Mouse (Mus musculus): ENCODE measurements at regions not wholly inside any gene's neighbourhood (a gene's known extent, or its start where the extent isn't known, plus 50 kb on each side); places are given as distances from the start of the nearest gene placed in this dataset.

DNA sequence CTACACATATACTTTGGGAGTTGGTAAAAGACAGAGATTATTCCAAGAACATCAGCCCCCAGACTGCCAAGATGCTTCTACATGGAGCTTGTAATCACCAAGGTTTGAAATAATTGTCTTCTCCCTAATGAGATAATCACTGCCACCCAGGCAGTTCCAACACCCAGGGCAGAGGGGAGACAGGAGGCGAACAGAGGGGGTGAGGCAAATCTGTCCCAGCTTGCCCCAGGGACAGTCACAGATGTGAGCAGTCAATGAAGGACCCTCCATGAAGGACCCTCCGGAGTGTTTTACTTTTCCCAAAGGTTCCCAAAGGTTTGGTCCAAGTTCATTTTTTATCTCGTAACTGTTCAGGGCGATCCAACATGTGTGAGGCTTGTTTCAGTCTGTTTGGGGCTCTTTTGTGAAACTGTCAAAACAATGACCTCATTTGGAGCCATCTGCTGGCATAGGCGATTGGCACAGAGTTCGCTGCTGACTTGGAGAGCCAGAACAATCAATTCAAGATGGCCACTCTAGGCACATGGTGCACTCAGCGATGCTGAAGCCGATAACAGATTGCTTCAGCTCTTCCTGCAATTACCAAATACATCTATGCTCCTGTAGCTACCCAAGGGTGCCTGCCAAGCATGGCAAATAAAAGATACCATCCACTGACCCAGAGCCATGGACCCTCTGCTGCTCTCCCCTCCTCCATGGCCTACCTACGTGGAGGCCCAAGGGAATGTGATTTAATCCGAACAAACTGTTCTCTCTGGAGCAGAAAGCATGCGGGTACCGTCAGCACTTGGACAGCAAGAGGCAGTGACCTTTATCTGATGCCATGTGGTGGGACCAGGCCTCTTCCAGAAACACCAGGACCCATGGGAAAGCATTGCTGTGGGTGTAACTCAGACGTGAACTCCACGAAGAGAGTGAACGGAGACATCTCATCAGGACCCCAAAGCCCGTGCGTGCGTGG is 326.9 kb downstream of the Wdr11 start:
- no peak for DNase-seq (ENCODE audit: low spot score)

DNA sequence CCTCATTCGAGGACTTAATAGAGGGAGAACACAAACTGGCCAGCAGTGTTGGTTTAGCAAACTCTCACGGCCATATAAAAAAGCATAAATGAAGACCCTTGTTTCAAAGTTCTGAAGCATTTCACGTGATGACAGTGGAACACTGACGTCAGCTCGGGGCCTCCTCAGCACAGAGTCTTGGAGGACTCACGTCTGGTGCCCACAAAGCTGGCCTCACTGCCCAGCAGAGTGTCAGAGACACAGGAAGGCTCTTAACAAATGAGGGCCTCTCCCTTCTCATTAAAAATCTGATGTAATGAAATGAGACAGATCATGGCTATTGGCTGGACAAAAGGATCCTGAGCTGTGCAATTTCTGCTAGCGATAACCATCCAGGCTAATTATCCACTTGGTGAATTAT is 330.6 kb downstream of the Wdr11 start:
- no peak for DNase-seq (ENCODE audit: low spot score)

DNA sequence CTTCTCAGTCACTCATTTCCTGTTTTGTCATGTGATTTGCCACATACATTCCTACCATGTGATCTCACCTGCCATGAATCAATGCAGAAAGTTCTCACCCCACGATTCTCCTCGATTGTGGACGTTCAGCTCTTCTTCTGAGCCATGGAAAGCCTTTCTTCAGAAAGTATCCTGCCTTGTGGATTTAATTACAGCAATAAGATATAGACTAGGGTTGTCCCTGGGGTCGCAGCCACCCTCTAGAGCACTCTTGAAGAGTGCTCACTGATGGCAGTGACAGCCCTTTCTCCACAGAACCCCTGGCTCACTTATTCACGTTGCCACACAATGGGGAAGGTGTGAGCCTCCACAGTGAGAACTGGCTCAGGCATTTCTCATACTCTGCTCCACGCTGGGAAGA is 345.1 kb downstream of the Wdr11 start:
- no peak for DNase-seq (ENCODE audit: low spot score)

- no peak for DNase-seq (ENCODE audit: low spot score)
Measured at GRCm38 (mm10) chr7:129937715-129938114, 346.1 kb downstream of the Wdr11 start.

GRCm38 (mm10) chr7:129938141-129938540 is 346.5 kb downstream of the Wdr11 start:
- no peak for DNase-seq (ENCODE audit: low spot score)

DNA sequence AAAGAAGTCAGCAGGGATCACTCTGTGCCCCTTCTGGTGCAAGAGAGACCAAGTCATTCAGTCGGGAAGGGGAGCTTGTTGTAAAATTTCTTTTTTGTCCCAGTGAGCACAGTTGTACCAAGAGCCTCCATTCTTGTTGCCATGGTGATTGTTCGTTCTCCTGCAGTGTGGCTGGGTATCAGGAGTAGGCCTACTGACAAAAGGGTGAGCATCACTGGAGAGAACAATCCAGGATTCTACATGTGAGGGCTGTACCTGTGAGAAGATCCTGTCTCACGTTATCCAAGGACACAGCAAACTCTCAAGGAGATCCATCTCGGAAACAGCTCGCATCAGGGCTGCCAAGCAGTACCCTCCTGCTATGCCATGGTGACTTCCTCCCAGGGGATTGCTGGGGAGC is 347.6 kb downstream of the Wdr11 start:
- no peak for DNase-seq (ENCODE audit: low spot score)

GRCm38 (mm10) chr7:129941311-129942029 is 349.8 kb downstream of the Wdr11 start:
- DNase-seq (ENCODE audit: low spot score) = no peak

- no peak for DNase-seq (ENCODE audit: low spot score)
Measured at GRCm38 (mm10) chr7:129948613-129949110, 357.0 kb downstream of the Wdr11 start.

DNA sequence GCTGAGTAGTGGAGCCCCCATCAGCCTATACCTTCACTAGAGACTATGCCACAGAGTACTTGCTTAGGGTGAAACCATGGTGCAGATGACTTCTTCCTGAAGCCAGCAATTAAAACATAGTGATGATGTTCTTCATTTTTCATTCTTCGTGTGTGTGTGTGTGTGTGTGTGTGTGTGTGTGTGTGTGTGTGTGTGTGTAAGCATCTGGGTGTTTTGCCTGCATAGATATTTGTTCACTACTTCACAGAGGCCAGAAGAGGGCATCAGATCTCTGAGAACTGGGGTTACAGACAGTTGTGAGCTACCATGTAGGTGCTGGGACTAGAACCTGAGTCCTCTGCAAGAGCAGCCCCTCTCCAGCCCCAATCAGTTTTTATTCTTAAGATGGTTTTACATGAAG is 358.8 kb downstream of the Wdr11 start:
- no peak for DNase-seq (ENCODE audit: low spot score)

- DNase-seq (ENCODE audit: low spot score) = no peak
Measured at GRCm38 (mm10) chr7:129958379-129958778, 366.7 kb downstream of the Wdr11 start.

GRCm38 (mm10) chr7:129962575-129962974 is 370.9 kb downstream of the Wdr11 start:
- no peak for DNase-seq (ENCODE audit: low spot score)

DNA sequence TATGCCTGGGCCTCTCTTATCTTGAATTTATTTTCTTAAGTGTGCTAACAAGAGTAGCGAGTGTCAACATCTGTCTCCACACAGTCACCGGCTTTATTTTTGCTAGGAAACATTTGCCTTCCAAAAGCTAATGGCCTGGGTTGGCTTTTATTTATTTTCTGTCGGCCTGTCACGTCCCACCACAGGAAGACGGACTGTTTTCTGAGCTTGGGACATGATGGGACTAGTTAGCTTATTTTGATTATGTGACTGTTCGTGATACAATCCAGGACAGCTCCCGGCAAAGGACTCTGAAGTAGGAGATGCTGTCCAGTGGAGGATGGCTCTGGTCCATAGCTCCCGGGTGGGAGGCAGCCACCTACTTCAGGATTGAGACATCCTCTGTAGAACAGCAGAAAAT is 372.5 kb downstream of the Wdr11 start:
- DNase-seq (ENCODE audit: low spot score) = no peak

DNA sequence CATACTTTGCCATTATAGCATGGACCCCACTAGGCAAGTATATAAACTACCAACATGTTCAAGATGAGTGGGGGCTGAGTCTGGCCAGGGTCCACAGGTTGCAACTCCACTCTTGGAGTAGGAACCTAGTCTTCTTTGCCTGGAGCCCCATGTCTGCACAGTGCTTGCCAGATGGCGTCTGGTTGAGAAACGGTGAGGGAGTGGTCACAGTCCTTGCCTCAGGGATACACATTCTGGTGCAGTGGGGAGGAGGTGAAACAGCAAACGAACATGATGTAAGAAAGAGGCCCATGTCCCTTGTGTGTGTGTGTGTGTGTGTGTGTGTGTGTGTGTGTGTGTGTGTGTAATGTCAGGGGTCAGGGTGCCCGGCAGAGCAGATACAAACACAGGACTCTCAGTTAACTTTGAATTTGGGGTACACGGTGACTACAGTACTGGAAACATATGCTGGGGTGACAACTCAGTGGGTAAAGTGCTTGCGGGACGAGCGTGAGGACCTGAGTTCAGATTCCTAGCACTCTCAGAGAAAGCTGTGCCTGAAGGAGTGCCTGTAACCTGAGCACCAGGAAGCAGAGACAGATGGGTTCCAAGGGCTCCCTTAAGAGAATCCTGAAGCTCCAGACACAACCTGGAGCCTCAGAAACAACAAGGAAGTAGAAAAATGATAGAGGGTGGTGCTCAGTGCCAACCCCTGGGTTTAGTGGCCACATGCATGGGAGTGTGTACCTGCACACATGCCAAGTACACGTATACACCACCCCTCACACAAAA is 373.8 kb downstream of the Wdr11 start:
- no peak for DNase-seq (ENCODE audit: low spot score)

DNA sequence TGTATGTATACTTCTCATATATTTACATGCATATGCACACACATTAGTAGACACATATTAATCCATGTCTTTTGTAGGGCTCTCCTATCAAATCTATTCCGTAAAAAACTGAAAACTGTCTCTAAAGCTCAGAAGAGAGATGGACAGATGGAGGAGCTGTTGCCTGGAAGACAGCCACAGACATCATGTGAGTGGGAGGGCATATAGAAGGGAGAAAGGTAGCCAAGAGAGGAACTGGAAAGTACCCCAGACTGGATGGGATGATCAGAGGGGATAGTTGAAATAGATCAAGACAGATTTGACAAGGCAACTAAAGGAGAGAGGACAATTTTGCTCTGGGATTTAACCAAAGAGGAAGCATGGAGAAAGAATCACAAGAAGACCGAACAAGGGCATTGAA is 375.1 kb downstream of the Wdr11 start:
- DNase-seq (ENCODE audit: low spot score) = no peak

GRCm38 (mm10) chr7:129970201-129970600 is 378.5 kb downstream of the Wdr11 start:
- DNase-seq (ENCODE audit: low spot score) = no peak

DNA sequence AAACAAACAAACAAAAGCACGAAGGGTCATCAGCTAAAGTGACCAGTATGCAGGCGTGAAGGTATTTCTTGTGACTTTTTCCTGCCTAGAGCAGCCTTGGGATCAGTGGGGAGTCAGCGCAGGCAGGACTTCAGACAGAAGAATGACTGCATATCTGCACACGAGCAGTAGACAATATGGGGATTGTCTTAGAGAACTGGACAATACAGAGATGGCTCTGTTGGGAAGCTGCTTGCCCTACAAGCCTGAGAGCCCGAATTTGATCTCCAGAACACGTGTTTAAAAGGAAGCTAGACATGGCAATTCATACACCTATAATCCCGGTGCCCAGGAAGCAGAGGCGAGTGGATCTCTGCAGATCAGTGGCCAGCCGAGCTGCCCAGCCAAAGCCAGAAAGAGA is 382.5 kb downstream of the Wdr11 start:
- DNase-seq (ENCODE audit: low spot score) = no peak

DNA sequence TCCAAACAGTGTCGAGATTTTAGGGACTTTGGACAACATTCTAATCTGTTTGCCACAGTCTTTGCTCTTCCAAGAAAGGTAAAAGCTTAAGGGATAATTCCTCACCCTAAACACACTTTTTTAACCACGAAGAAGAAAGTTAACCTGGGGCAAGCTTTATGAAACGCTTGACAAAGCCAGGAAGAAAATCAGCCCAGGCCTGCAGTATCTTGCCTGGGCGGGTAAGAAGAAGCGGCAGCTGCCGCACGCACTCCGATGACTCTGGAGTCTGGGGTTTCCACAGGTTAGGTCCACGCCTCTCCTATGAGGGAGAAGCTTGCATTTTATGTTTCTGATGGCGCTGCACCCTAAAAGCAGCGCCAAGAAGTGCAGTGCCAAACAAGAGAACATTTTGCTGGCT is 383.2 kb downstream of the Wdr11 start:
- DNase-seq (ENCODE audit: low spot score) = no peak

GRCm38 (mm10) chr7:129975781-129976514 is 384.3 kb downstream of the Wdr11 start:
- DNase-seq (ENCODE audit: low spot score) = no peak

DNA sequence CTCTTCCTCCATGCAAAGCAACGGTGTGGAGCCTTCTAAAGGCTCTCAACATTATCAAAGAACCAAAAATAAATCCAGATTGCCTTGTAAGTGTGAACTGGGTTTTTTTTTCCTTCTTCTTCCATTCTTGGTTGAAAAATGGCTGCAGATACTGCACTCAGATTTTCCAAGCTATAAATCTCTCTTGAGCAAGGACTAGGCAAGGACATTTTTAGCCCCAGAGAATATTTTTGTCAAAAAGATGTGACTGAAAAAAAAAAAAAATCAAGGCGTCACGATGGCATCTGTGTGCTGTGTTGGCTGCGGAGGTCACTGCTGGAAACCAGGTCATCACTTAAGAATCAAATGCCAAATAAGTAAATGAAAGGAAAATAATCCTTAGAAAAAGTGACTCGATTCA is 386.9 kb downstream of the Wdr11 start:
- no peak for DNase-seq (ENCODE audit: low spot score)

DNA sequence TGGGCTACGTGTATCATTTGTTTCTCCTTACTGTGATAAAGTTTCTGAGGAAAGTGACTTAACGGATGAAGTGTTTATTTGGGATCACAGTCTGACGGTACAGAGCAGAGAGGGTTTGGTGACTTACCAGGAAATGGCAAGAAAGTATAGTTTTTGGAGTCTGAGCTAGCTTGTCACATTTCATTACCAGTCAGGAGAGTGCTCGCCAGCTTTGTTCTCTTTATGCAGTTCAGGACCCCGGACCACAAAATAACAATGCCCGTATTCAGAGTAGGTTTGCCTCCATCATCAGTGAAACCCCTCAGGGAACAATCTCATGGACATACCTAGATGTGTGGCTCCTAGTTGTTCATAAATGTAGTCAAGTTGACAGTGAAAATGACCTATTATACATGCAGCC is 387.7 kb downstream of the Wdr11 start:
- DNase-seq (ENCODE audit: low spot score) = no peak

- DNase-seq (ENCODE audit: low spot score) = no peak
Measured at GRCm38 (mm10) chr7:129980501-129980900, 388.8 kb downstream of the Wdr11 start.

GRCm38 (mm10) chr7:129982411-129982810 is 390.7 kb downstream of the Wdr11 start:
- no peak for DNase-seq (ENCODE audit: low spot score)
